Mouse (Mus musculus): ENCODE measurements around the gene Ntn3. TPM values are rescaled to one million over a fixed set of nuclear protein-coding genes. Genes with fewer than 3 reads are reported as not detected.

Gene Ntn3
- polyA plus RNA-seq, 1 experiment: 0.13 TPM

- peak overlapping the region; percentile 93 for H3K4me2 ChIP-seq (ENCODE audit: low read depth)
- peak overlapping the region; percentile 93 for H3K4me3 ChIP-seq
Measured at GRCm38 (mm10) chr17:24167120-24167519, 42.2 kb downstream of the Ntn3 start.

GRCm38 (mm10) chr17:24164566-24165259 lies 44.6 kb downstream of the Ntn3 start:
- Histone ChIP-seq H3K27me3 (ENCODE audit: control insufficient read depth, insufficient read depth, insufficient read length) (no peaks in the 10 kb centered on the region), H3K36me3 (ENCODE audit: control insufficient read depth, insufficient read depth) (peaks cover 11% of the 10 kb centered on the region), H3ac (ENCODE audit: control insufficient read depth, insufficient read length) (no peak overlapping the region), H3K4me2 (ENCODE audit: low read depth) (no peak overlapping the region), H3K79me2 (ENCODE audit: control insufficient read depth, insufficient read depth) (peaks cover 34% of the 10 kb centered on the region), H3K4me3 (no peak overlapping the region)
- no peak for TF ChIP-seq MYOD1 (IDR thresholded peaks at IDR 0.05; ENCODE audit: control insufficient read depth in 1 of 3, insufficient read length in 2 of 3, low read depth in 2 of 3)
- no peak for TF ChIP-seq CEBPB (IDR thresholded peaks at IDR 0.05; ENCODE audit: insufficient read depth, poor library complexity, severe bottlenecking)
- TF ChIP-seq USF1 (IDR thresholded peaks at IDR 0.05; ENCODE audit: low read depth): no peak
- TF ChIP-seq E2F4 (IDR thresholded peaks at IDR 0.05; ENCODE audit: insufficient read depth): no peak
- TF ChIP-seq SRF (IDR thresholded peaks at IDR 0.05; ENCODE audit: control insufficient read depth, insufficient read length, low read depth): no peak
- TF ChIP-seq TCF12 (IDR thresholded peaks at IDR 0.05; ENCODE audit: insufficient read depth, poor library complexity, severe bottlenecking): no peak
- TF ChIP-seq MAX (IDR thresholded peaks at IDR 0.05; ENCODE audit: low read depth): no peak
- no peak for TF ChIP-seq MYOG (IDR thresholded peaks at IDR 0.05; ENCODE audit: control insufficient read depth in 1 of 3, insufficient read depth in 1 of 3, insufficient read length in 2 of 3, low read depth in 2 of 3)
- TF ChIP-seq POLR2AphosphoS2 (IDR thresholded peaks at IDR 0.05; ENCODE audit: insufficient read length, low read depth): no peak
- TF ChIP-seq TCF3 (IDR thresholded peaks at IDR 0.05; ENCODE audit: insufficient read length, low read depth): no peak
- no peak for TF ChIP-seq REST (IDR thresholded peaks at IDR 0.05; ENCODE audit: insufficient read depth, insufficient read length)
- TF ChIP-seq POLR2A (IDR thresholded peaks at IDR 0.05; ENCODE audit: insufficient read length, low read depth): no peak

More at GRCm38 (mm10) chr17:24167120-24167519, 42.2 kb downstream of the Ntn3 start:
- TF ChIP-seq SRF (IDR thresholded peaks at IDR 0.05; ENCODE audit: control insufficient read depth, insufficient read length, low read depth) (no peak), CEBPB (IDR thresholded peaks at IDR 0.05; ENCODE audit: insufficient read depth, poor library complexity, severe bottlenecking) (no peak), REST (IDR thresholded peaks at IDR 0.05; ENCODE audit: insufficient read depth, insufficient read length) (no peak), POLR2AphosphoS2 (IDR thresholded peaks at IDR 0.05; ENCODE audit: insufficient read length, low read depth) (no peak), TCF3 (IDR thresholded peaks at IDR 0.05; ENCODE audit: insufficient read length, low read depth) (no peak), MAX (IDR thresholded peaks at IDR 0.05; ENCODE audit: low read depth) (no peak), POLR2A (IDR thresholded peaks at IDR 0.05; ENCODE audit: insufficient read length, low read depth) (no peak), MYOG (IDR thresholded peaks at IDR 0.05; ENCODE audit: control insufficient read depth in 1 of 3, insufficient read depth in 1 of 3, insufficient read length in 2 of 3, low read depth in 2 of 3) (no peak), MYOD1 (IDR thresholded peaks at IDR 0.05; ENCODE audit: control insufficient read depth in 1 of 3, insufficient read length in 2 of 3, low read depth in 2 of 3) (no peak), USF1 (IDR thresholded peaks at IDR 0.05; ENCODE audit: low read depth) (no peak), E2F4 (IDR thresholded peaks at IDR 0.05; ENCODE audit: insufficient read depth) (no peak), TCF12 (IDR thresholded peaks at IDR 0.05; ENCODE audit: insufficient read depth, poor library complexity, severe bottlenecking) (no peak)
- H3ac ChIP-seq (ENCODE audit: control insufficient read depth, insufficient read length): no peak overlapping the region
- H3K27me3 ChIP-seq (ENCODE audit: control insufficient read depth, insufficient read depth, insufficient read length): no peaks in the 10 kb centered on the region
- H3K79me2 ChIP-seq (ENCODE audit: control insufficient read depth, insufficient read depth): peaks cover 34% of the 10 kb centered on the region
- peaks cover 11% of the 10 kb centered on the region for H3K36me3 ChIP-seq (ENCODE audit: control insufficient read depth, insufficient read depth)

GRCm38 (mm10) chr17:24163176-24163962 lies 46.0 kb downstream of the Ntn3 start, which contains the start of gene Amdhd2:
Gene Amdhd2 (minus strand): TSS chr17:24163766.
- H3K27me3 ChIP-seq (ENCODE audit: control insufficient read depth, insufficient read depth, insufficient read length): no peaks in the 10 kb centered on the region
- H3K4me3 ChIP-seq: peak within 1 kb of the TSS; percentile 56
- H3K36me3 ChIP-seq (ENCODE audit: control insufficient read depth, insufficient read depth): peaks cover 11% of the 10 kb centered on the region
- peak within 1 kb of the TSS; percentile 68 for H3ac ChIP-seq (ENCODE audit: control insufficient read depth, insufficient read length)
- TF ChIP-seq MYOG (IDR thresholded peaks at IDR 0.05; ENCODE audit: control insufficient read depth in 1 of 3, insufficient read depth in 1 of 3, insufficient read length in 2 of 3, low read depth in 2 of 3): no peak
- peak; percentile 78 for TF ChIP-seq POLR2A (IDR thresholded peaks at IDR 0.05; ENCODE audit: insufficient read length, low read depth)
- TF ChIP-seq SRF (IDR thresholded peaks at IDR 0.05; ENCODE audit: control insufficient read depth, insufficient read length, low read depth): no peak
- TF ChIP-seq USF1 (IDR thresholded peaks at IDR 0.05; ENCODE audit: low read depth): peak; percentile 87
- peak; percentile 98 for TF ChIP-seq POLR2AphosphoS2 (IDR thresholded peaks at IDR 0.05; ENCODE audit: insufficient read length, low read depth)
- H3K4me2 ChIP-seq (ENCODE audit: low read depth): peak within 1 kb of the TSS; percentile 88
- peaks cover 26% of the 10 kb centered on the region for H3K79me2 ChIP-seq (ENCODE audit: control insufficient read depth, insufficient read depth)

- Histone ChIP-seq H3K4me3 (peak overlapping the region; percentile 56), H3K27me3 (ENCODE audit: control insufficient read depth, insufficient read depth, insufficient read length) (no peaks in the 10 kb centered on the region), H3K36me3 (ENCODE audit: control insufficient read depth, insufficient read depth) (peaks cover 11% of the 10 kb centered on the region), H3K79me2 (ENCODE audit: control insufficient read depth, insufficient read depth) (peaks cover 19% of the 10 kb centered on the region), H3ac (ENCODE audit: control insufficient read depth, insufficient read length) (peak overlapping the region; percentile 68), H3K4me2 (ENCODE audit: low read depth) (peak overlapping the region; percentile 88)
- TF ChIP-seq MYOG (IDR thresholded peaks at IDR 0.05; ENCODE audit: control insufficient read depth in 1 of 3, insufficient read depth in 1 of 3, insufficient read length in 2 of 3, low read depth in 2 of 3) (no peak), POLR2AphosphoS2 (IDR thresholded peaks at IDR 0.05; ENCODE audit: insufficient read length, low read depth) (no peak), TCF3 (IDR thresholded peaks at IDR 0.05; ENCODE audit: insufficient read length, low read depth) (no peak), MYOD1 (IDR thresholded peaks at IDR 0.05; ENCODE audit: control insufficient read depth in 1 of 3, insufficient read length in 2 of 3, low read depth in 2 of 3) (no peak), E2F4 (IDR thresholded peaks at IDR 0.05; ENCODE audit: insufficient read depth) (no peak), USF1 (IDR thresholded peaks at IDR 0.05; ENCODE audit: low read depth) (no peak), SRF (IDR thresholded peaks at IDR 0.05; ENCODE audit: control insufficient read depth, insufficient read length, low read depth) (no peak), CEBPB (IDR thresholded peaks at IDR 0.05; ENCODE audit: insufficient read depth, poor library complexity, severe bottlenecking) (no peak), REST (IDR thresholded peaks at IDR 0.05; ENCODE audit: insufficient read depth, insufficient read length) (no peak), POLR2A (IDR thresholded peaks at IDR 0.05; ENCODE audit: insufficient read length, low read depth) (no peak), MAX (IDR thresholded peaks at IDR 0.05; ENCODE audit: low read depth) (no peak), TCF12 (IDR thresholded peaks at IDR 0.05; ENCODE audit: insufficient read depth, poor library complexity, severe bottlenecking) (no peak)
Measured at GRCm38 (mm10) chr17:24162584-24163175, 46.7 kb downstream of the Ntn3 start.

All from myocyte (in vitro differentiated cells).